Mouse (Mus musculus) bone marrow, adult 2 months (tissue): Measurements from ENCODE around the gene Cib1.
A peak's percentile ranks its signal among the peaks of the same experiment; 100 is the strongest.

Experiments
- CTCF ChIP-seq: fragments of 200-500 bp; IDR thresholded peaks from 2 replicates; pipeline ENCODE4 v1.5.1; 2011; ENCODE audit warnings: low read length, control low read depth; ENCODE audit not compliant: control insufficient read depth, insufficient read depth
- POLR2A ChIP-seq: fragments of 200-500 bp; IDR thresholded peaks from 2 replicates; pipeline ENCODE4 v1.6.1; 2011; ENCODE audit warnings: low read depth, mild to moderate bottlenecking, control low read depth, low read length, borderline replicate concordance; ENCODE audit not compliant: control insufficient read depth

- TF ChIP-seq CTCF (no peak), POLR2A (peak; percentile 74; the same call in 1 of the 2 replicates)
Measured at GRCm38 (mm10) chr7:80232489-80233029, at the start of gene Cib1, which contains the start of gene Gdpgp1.
